Mouse (Mus musculus): ENCODE data around the gene Gm38100. TPM values are rescaled to one million over a fixed set of nuclear protein-coding genes. Genes with fewer than 3 reads are reported as not detected.

The Gm38100 gene
- polyA plus RNA-seq, 1 experiment from 2014 or later, result not detected

- TF ChIP-seq EP300 (IDR thresholded peaks at IDR 0.05; ENCODE audit: low read depth), result no peak
- TF ChIP-seq CTCF (IDR thresholded peaks at IDR 0.05; ENCODE audit: low read depth), result no peak
- ATAC-seq, result no peak
- Histone ChIP-seq H3K27me3 (ENCODE audit: insufficient read depth, low read length) (no peaks in the 10 kb centered on the region), H3K9ac (replicated peaks) (no peak overlapping the region), H3K4me1 (ENCODE audit: insufficient read depth) (no peaks in the 10 kb centered on the region), H3K4me2 (ENCODE audit: low read depth, low read length) (no peak overlapping the region), H3K9me3 (ENCODE audit: low read length) (no peaks in the 10 kb centered on the region), H3K27ac (ENCODE audit: low read depth) (no peak overlapping the region), H3K4me3 (ENCODE audit: low read depth, low read length) (no peak overlapping the region), H3K36me3 (replicated peaks; ENCODE audit: insufficient read depth, low read length) (peaks cover 29% of the 10 kb centered on the region)
- 89% methylated on average over 12 of the region's 12 CpGs for WGBS (ENCODE audit: insufficient replicate concordance)
- DNase-seq, result no peak
These were observed 26.4 kb upstream of the Gm38100 start for GRCm38 (mm10) chr1:175893726-175894125.

GRCm38 (mm10) chr1:175911207-175911606 lies 8.9 kb upstream of the Gm38100 start:
- no peak overlapping the region for H3K4me2 ChIP-seq (ENCODE audit: low read depth, low read length)
- 64% methylated on average over 2 of the region's 2 CpGs for WGBS (ENCODE audit: insufficient replicate concordance)
- TF ChIP-seq EP300 (IDR thresholded peaks at IDR 0.05; ENCODE audit: low read depth) (no peak), CTCF (IDR thresholded peaks at IDR 0.05; ENCODE audit: low read depth) (no peak)

DNA sequence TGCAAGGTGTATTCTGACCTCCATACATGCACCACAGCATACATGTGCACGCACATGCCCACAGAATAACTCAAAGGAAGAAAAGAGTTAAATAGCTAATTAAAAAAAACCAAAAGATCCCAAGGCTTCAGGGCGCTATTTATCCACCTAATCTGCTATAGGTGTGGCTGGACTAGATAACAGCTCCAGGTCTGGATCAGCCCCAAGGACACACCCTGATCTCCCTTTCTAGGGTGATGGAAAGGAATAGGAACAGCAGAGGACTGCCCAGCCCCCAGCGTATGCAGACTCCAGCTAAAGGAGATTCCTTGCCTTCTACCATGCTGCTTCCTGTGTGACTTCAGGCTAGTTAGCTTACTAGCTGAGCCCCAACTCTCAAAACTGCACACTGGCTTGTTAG lies 8.1 kb upstream of the Gm38100 start:
- Histone ChIP-seq H3K27ac (ENCODE audit: low read depth) (no peak overlapping the region), H3K9me3 (ENCODE audit: low read length) (no peaks in the 10 kb centered on the region), H3K27me3 (ENCODE audit: insufficient read depth, low read length) (no peaks in the 10 kb centered on the region), H3K4me3 (ENCODE audit: low read depth, low read length) (no peak overlapping the region), H3K9ac (replicated peaks) (no peak overlapping the region), H3K4me2 (ENCODE audit: low read depth, low read length) (no peak overlapping the region), H3K36me3 (replicated peaks; ENCODE audit: insufficient read depth, low read length) (peaks cover 9% of the 10 kb centered on the region), H3K4me1 (ENCODE audit: insufficient read depth) (peaks cover 6% of the 10 kb centered on the region; the same call in 1 of the 2 replicates)
- ATAC-seq, result no peak
- no peak for DNase-seq
- 71% methylated on average over 3 of the region's 3 CpGs for WGBS (ENCODE audit: insufficient replicate concordance)
- TF ChIP-seq EP300 (IDR thresholded peaks at IDR 0.05; ENCODE audit: low read depth), result no peak
- no peak for TF ChIP-seq CTCF (IDR thresholded peaks at IDR 0.05; ENCODE audit: low read depth)

More at GRCm38 (mm10) chr1:175911207-175911606, 8.9 kb upstream of the Gm38100 start:
- Histone ChIP-seq H3K36me3 (replicated peaks; ENCODE audit: insufficient read depth, low read length) (peaks cover 12% of the 10 kb centered on the region), H3K4me3 (ENCODE audit: low read depth, low read length) (no peak overlapping the region), H3K4me1 (ENCODE audit: insufficient read depth) (peaks cover 6% of the 10 kb centered on the region; the same call in 1 of the 2 replicates), H3K27me3 (ENCODE audit: insufficient read depth, low read length) (no peaks in the 10 kb centered on the region), H3K27ac (ENCODE audit: low read depth) (no peak overlapping the region), H3K9ac (replicated peaks) (no peak overlapping the region), H3K9me3 (ENCODE audit: low read length) (no peaks in the 10 kb centered on the region)
- no peak for DNase-seq
- ATAC-seq, result no peak

DNA sequence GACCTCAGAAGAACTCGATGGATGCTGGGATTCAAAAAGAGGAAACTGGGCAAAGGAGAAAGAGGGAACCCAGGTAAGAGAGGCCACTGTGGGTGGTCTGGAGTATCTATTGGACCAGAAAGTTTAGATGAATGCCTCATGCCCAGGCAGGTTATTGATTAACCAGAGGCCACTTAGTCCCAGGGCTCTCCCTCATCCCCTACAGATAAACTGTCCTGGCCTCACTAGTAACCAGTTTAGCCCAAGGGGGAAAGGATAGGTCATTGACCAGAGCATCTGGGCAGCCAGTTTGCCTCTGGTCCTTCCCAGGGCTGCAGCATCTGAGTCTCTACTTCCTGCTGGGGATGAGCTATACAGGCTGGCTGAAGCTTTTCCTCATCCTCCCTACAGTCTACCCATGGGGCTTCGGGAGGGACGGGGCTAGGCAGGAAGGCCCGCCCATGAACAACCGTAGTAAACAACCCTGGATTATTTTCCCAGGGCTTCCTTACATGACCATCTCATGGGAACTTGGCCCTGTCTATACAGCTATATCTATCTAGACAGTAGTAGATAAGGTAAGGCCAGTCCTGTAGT lies 6.3 kb upstream of the Gm38100 start:
- peaks cover 6% of the 10 kb centered on the region; the same call in 1 of the 2 replicates for H3K4me1 ChIP-seq (ENCODE audit: insufficient read depth)
- H3K9me3 ChIP-seq (ENCODE audit: low read length), result no peaks in the 10 kb centered on the region
- ATAC-seq (no peak), DNase-seq (no peak)
- no peak overlapping the region for H3K9ac ChIP-seq (replicated peaks)
- H3K27ac ChIP-seq (ENCODE audit: low read depth), result no peak overlapping the region
- H3K4me3 ChIP-seq (ENCODE audit: low read depth, low read length), result no peak overlapping the region
- TF ChIP-seq EP300 (IDR thresholded peaks at IDR 0.05; ENCODE audit: low read depth) (no peak), CTCF (IDR thresholded peaks at IDR 0.05; ENCODE audit: low read depth) (no peak)
- no peaks in the 10 kb centered on the region for H3K27me3 ChIP-seq (ENCODE audit: insufficient read depth, low read length)
- 65% methylated on average over 5 of the region's 5 CpGs for WGBS (ENCODE audit: insufficient replicate concordance)
- H3K4me2 ChIP-seq (ENCODE audit: low read depth, low read length), result no peak overlapping the region
- H3K36me3 ChIP-seq (replicated peaks; ENCODE audit: insufficient read depth, low read length), result peaks cover 5% of the 10 kb centered on the region

- TF ChIP-seq CTCF (IDR thresholded peaks at IDR 0.05; ENCODE audit: low read depth), result no peak
- TF ChIP-seq EP300 (IDR thresholded peaks at IDR 0.05; ENCODE audit: low read depth), result no peak
- H3K27me3 ChIP-seq (ENCODE audit: insufficient read depth, low read length), result no peaks in the 10 kb centered on the region
- H3K27ac ChIP-seq (ENCODE audit: low read depth), result no peak overlapping the region
- H3K4me3 ChIP-seq (ENCODE audit: low read depth, low read length), result no peak overlapping the region
- 86% methylated on average over 8 of the region's 8 CpGs for WGBS (ENCODE audit: insufficient replicate concordance)
- H3K9ac ChIP-seq (replicated peaks), result no peak overlapping the region
- no peaks in the 10 kb centered on the region for H3K4me1 ChIP-seq (ENCODE audit: insufficient read depth)
- DNase-seq, result no peak
- H3K4me2 ChIP-seq (ENCODE audit: low read depth, low read length), result no peak overlapping the region
- no peaks in the 10 kb centered on the region for H3K9me3 ChIP-seq (ENCODE audit: low read length)
- H3K36me3 ChIP-seq (replicated peaks; ENCODE audit: insufficient read depth, low read length), result no peaks in the 10 kb centered on the region
- no peak for ATAC-seq
These were observed 962 bp downstream of the Gm38100 start for GRCm38 (mm10) chr1:175921091-175921490.

DNA sequence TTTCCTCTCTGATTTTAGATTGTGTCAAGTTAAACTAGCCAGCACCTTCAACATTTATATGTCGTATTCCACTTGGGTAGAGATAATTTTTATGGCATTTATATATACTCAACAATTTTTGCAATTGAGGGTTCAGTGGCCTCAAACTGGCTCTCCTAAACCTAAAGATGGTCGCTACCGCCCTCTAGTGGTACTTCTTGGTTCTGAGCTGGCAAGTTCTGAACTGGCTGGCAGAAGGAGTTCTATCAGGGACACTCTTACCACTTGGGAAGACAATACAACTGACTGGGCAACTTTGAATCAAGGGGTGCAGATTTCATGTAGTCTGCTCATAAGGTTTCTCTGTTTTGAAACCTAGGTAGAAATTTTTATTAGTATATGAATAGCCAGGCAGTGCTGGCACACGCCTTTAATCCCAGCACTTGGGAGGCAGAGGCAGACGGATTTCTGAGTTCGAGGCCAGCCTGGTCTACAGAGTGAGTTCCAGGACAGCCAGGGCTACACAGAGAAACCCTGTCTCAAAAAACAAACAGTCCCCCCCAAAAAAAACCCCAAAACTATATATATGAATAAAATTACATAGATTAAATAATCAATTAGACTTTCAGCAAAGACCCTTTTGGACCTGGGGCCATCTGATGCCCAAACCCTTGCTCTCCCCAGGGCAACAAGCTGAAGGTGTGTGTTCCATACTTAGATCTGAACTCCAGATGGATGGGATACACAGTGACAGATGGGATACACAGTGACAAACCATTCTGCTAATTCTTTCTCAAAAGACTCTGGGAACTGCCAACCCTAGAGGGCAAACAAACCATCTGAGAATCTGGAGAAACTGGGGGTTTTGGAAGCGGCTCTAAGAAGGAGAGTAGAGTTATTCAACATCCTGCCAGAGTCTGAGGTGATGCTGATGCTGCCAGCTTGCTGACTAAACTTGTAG lies 4.0 kb downstream of the Gm38100 start:
- Histone ChIP-seq H3K9ac (replicated peaks) (no peak overlapping the region), H3K4me1 (ENCODE audit: insufficient read depth) (no peaks in the 10 kb centered on the region), H3K4me3 (ENCODE audit: low read depth, low read length) (no peak overlapping the region), H3K36me3 (replicated peaks; ENCODE audit: insufficient read depth, low read length) (no peaks in the 10 kb centered on the region), H3K27me3 (ENCODE audit: insufficient read depth, low read length) (no peaks in the 10 kb centered on the region), H3K27ac (ENCODE audit: low read depth) (no peak overlapping the region), H3K9me3 (ENCODE audit: low read length) (no peaks in the 10 kb centered on the region), H3K4me2 (ENCODE audit: low read depth, low read length) (no peak overlapping the region)
- TF ChIP-seq EP300 (IDR thresholded peaks at IDR 0.05; ENCODE audit: low read depth) (no peak), CTCF (IDR thresholded peaks at IDR 0.05; ENCODE audit: low read depth) (peak; percentile 83)
- WGBS (ENCODE audit: insufficient replicate concordance), result 45% methylated on average over 7 of the region's 7 CpGs
- DNase-seq (peak; percentile 76), ATAC-seq (no peak)

Measured in liver, postnatal 0 days (tissue).